Mouse (Mus musculus): Measurements from ENCODE around the gene Zfpm1. TPM values are rescaled to one million over a fixed set of nuclear protein-coding genes. Genes with fewer than 3 reads are reported as not detected.
A peak's percentile ranks its signal among the peaks of the same experiment; 100 is the strongest.

Zfpm1 gene
- total RNA-seq, 1 experiment from 2014 or later = 23.6 TPM

DNA sequence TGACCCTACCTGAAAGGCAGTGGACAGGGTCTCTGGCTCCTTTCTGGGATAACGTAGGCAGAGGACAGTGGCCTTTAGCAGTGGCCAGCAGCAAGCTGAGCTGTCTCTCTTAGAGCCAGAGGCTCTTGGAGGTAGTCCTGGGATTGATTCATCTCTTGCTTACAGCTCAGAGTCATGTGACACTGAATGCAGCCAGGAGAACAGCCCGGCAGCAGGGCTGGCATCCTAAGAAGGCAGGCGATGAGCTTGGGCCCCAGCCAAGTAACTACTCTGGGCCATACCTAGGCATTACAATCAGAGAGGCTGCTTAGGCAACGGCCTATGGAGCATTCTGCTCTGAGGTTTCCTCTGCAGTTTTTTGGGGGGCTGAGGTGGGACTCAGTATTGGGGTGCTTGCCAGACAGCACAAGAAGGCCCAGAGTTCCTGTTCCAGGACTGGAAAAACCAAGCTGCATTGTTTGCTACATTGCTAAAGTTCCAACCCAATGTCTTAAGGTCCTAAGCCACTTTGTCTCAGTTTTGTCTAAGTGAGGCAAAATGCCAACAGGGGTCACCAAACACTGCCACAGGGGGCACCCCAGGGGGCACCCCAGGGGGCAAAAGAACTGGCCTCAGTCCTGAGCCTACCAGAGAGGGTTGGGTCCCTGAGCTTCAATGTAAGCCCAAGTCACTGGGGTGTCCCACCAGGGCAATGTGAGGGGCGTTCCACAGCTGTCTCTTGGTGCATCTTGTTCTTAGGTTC is 66.0 kb downstream of the Zfpm1 start:
- peak; percentile 54 for DNase-seq

DNA sequence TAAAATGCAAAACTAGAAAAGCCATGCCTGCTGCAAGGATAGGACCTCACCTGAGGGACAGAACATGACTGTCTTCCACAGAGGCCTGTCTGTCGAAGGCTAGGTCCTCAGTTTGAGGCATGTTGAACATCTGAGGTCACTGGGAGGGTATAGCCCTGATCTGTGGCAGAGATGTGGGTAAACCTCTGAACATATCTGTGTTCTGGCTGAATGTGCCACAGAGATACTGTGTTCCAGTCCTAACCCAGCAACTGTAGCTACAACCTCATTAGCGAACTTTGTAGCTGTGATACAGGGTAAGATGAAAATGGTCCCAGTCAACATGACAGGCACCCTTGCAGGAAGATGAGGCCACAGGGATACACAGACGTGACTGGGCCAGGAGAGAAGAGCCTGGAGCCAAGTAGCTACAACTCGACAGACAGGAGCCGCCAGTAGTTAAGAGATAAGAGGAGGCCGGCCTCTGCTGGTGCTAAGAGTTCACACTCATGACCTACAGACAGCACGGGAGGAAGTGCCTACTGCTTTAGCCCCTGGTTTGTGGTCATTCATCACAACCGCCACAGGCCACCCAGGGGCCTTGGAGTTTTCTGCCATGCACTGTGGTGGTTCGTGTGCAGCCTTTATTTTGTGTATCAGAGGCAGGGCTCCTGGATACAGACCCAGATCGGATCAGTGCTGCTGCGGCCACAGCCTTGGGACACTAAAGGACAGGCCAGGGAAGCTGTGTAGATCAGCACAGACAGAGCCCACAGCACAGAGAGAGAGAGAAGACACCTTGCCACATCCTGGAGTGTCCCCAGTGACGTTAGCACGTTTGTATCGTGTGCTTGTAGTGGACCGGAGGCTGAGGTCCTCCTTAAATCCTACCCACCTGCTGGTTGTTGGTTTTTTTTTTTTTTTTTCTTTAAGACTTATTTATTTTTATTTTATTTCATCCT is 67.7 kb downstream of the Zfpm1 start:
- DNase-seq = peak; percentile 17

DNA sequence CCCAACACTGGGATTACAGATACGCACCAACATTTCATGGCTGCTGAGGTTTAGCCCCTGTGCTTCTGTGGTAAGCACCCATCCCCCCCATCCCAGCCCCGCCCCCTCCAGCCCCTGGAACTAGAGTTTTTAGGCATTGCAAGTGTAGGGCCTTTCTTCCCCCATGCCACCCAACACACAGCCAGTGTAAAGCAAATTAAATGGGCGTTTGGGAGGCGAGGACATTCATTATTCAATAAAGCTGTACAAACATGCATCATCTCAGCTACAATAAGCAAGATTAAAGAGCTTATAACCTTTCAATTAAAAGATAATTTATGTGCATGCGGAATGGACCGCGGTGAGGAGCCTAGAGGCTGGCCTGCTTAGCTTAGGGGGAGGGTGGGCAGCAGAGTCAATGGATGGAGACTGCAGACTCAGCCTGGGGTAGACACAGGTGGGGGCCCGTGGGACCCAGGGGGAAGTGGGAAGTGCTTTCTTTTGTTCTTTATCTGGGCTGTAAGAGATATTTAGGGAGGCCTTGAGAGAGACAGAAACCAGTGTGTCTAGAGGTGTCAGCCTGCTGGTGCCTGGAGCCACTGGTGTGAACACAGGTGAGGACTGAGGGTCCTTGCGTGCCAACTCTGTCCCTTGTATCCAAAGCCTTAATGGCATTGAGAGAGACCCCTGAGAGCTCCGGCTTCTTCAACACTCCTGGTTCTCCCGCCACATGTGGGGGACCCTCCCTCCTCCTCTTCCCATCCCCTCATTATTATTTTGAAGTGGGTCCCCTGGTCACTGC is 68.6 kb downstream of the Zfpm1 start:
- DNase-seq = no peak

DNA sequence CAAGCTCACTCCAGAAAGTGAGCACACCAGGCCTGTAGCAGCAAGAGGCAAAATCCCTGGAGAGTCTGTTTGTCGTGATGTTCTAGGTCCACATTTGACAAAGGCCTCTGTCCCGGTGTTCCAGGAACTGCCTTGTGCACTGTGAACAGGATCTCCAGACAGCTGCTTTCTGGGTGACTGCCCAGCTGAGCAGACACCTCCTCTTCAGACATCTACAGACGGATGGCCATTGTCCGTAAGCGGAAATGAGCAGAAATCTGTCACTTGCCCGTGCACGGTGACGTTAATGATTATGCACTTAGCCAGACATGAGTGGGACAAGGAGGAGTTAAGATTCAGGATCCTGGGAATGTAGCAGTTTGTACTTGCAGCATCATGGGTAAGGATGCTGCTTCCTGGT is 72.2 kb downstream of the Zfpm1 start:
- no peak for DNase-seq

DNA sequence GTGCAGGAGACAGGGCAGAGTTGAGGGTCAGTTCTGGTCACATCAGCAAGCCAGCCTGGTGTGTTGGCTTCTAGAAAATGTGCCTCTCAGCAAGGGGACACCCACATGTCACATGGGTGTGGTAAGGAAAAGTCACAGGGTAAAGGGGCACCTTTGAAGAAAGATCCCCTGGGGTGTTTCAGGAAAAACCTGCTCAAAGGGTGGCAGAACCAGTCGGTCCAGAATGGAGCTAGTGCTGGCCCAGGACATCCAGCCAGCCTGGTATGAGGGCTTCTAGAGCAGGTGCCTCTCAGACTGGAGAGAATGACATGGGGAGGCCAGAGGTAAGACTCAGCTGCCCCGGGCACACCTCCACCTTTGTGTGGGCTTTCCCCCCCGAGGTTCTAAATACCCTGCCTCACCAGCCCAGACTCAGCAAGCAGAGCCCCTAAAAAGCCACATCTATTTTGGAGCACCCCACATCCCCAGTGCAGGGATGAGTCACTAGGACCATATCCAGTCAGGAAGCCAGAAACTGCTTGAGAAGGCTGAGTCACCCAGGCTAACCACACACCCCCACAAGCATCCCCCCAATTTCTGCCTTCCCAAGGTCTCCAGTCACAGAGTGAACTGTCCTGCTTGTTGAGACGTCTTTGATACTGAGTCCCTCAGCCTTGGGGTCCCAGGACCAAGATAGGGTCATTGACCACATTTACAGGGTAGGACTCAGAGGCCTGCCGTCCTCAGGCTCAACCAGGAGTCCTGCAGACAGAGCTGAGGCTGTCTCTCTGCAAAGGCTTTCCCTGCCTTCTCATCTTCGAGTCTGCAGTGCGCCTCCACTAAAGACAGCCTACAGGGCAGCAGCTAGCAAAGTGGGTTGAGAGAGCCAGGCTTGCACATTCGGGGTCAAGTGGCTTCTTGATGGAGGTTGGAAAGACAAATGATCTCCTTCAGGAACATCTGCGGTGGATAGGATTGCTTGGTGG is 74.0 kb downstream of the Zfpm1 start:
- no peak for DNase-seq

DNA sequence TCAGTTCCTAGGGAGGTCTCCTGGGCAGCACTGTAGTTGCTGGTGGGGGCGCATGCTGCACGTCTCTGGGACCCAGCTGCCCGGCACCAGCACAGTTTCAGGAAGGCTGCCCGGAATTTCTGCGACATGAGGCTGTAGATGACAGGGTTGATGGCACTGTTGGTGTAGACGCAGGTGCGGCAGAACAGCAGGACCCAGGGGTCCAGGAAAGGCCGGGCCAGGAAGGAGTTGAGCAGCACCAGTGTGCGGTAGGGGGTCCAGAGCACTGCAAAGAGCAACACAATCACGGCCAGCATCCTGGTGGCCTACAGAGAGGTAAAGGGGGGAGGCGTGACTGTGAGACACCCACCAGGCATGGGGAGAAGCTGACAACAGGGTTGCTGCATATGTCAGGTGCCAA is 75.3 kb downstream of the Zfpm1 start:
- DNase-seq = no peak

DNA sequence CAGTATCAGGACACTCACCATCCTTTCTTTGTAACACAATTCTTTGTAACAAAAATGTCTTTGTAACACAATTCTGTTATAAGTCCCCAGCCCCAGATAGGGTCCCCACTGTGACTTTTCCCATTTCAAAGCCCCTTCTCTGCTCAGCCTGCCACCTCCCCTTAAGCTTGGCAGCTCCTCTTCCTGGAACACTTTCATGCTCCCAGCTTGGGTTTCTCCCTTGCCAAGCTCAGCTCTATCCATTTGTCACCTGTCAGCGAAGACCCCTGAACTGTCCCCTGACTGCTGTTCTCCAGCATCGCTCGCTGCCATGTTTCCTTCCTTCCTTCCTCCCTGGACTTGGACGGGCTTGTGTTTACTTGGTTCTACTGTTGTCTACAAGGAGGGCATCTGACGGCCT is 75.7 kb downstream of the Zfpm1 start:
- no peak for DNase-seq

DNA sequence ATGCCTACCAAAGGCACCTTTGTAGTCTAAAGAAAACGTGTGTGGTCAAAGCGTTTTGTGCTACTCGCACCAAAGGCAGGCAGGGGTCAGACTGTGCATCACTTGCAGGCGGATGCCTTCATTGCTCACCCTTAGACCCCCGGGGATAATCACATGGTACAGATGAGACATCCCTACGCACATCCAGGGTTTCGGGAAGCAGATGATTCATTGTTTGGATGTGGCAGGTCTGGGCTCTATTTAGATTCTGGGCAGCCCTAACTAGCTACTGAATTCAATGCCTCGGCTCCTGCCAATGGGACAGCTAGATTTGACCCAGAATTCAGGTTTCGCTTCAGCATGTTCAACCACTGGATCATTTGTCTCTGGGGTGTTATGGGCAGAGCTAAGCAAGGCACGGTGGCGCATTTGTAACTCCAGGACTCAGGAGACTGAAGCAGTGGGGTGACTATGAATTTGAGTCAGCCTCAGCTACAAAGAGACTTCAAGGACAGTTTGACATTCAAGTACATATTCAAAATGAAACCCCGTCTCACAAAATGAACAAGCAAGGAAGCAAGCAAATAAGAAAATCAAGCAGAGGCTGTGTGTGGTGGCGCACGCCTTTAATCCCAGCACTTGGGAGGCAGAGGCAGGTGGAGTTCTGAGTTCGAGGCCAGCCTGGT is 77.3 kb downstream of the Zfpm1 start:
- no peak for DNase-seq

DNA sequence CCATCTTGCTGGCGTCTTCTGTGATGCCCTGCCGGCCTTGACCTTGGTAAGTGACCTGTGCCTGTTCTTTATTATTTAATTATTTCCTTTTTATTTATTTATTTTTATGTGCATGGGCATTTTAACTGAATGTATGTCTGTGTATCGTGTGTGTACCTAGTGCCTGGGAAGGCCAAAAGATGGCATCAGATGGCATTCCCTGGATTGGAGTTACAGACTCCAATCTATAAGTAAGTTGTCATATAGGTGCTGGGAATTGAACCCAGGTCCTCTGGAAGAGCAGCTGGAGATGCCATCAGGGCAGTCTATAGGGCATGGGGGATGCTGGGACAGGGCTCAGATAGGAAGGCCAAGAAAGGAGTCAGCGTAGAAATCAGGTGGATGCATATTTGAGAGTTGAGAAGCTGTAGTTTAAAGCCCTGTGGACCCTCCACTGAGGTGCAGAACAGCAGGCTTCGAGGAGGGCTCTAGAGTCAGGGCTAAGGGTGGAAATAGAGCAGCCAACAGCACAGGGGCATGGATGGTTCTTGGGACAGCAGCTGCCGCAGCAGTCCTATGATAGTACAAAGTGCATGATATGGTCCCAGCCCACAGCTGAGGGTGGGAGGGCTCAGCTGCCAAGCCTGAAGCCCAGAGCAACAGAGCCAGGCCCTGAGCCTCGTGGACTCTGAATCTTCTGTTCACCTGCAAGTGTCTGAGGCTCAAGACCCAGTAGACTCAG is 78.9 kb downstream of the Zfpm1 start, which contains the start of gene Trhr2:
Gene Trhr2, minus strand, starts transcription at position 51 of the 721 bp plus-strand sequence.
- DNase-seq = no peak

DNA sequence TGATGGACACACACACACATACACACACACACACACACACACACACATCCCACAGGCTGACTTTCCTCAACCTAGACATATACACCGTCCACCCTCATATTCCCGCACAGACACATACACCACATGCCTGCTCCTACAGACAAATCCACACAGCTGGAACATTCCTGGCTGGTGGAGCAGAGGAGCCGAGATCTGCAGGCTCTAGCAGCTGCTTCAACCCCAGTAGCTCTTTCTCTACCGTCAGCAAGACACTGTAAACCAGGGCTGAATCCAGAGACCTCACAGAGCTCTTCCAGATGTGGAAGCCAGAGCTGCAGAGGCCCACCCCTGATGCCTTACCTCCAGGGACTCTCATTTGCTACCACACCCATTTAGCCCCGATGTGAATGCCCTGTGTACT is 80.3 kb downstream of the Zfpm1 start:
- DNase-seq = no peak

DNA sequence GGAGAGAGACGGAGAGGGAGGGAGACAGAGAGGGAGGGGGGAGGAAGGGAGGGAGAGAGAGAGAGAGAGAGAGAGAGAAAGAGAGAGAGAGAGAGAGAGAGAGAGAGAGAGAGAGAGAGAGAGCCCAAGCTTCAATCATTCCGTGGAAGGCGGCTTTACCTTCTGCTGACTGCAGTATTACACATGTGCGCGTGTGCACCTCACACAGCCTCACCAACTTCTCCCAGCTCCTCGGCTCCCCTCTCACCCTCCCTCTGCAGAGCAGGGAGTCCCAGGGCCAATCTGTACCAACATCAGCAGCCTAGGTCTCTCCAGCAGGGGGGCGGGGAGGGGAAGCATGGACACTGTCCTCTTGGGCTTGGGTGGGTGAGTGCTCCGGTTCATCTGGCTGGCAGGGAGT is 81.0 kb downstream of the Zfpm1 start:
- no peak for DNase-seq

DNA sequence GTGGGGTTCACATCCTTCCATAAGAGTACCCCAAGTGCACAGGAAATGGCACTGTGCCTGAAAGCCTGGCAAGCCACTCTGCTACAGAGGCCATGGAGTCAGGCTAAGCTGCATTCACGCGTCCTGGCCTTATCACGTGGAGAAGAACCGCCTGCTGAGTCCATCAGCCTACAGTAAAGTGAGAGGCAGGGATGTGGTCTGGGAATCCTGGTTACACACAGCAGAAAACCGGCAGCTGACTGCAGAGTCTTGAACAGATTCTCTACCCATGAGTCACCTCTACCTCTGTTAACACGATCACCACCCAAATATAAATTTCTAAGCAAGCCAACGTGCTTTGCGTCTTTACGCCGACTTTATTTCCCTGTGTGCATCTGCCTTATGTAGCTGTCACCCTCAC is 86.6 kb downstream of the Zfpm1 start:
- no peak for DNase-seq

DNA sequence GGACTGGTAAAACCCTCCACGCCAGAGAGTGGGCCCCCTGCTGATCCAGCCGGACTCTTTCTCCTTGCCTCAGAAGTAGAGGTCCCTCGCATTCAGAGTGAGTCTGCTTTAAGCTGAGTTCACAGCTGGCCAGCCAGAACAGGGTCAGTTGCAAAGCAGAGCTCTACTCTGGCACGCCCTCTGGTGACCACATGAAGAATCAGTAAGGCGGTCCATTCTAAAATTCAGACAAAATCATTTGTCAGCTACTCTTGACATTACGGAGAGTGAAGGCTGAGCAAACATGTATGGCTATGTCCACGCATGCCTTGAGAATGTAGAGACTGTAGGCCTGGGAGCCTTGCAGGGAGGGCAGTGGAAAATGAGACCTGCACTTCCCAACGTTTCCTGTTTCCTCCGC is 87.7 kb downstream of the Zfpm1 start:
- peak; percentile 84 for DNase-seq

DNA sequence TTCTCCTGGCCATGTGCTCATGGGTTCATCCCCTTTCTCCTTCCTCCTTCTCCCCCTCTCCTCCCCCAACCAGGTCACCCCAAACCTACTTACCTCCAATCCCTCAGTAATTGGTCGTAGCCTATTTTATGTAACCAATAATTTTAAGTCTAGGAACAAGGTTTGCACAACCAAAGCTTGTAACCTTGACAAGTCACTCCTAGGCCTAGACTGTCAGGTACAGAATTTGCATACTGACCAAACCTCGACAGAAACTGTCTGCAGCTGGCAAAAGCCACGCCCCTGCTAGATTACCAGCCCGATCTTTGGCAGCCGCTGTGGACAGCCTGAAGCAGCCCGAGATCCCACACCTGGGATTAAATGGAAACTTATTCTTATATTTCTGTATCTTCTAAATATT is 89.8 kb downstream of the Zfpm1 start:
- DNase-seq = no peak

DNA sequence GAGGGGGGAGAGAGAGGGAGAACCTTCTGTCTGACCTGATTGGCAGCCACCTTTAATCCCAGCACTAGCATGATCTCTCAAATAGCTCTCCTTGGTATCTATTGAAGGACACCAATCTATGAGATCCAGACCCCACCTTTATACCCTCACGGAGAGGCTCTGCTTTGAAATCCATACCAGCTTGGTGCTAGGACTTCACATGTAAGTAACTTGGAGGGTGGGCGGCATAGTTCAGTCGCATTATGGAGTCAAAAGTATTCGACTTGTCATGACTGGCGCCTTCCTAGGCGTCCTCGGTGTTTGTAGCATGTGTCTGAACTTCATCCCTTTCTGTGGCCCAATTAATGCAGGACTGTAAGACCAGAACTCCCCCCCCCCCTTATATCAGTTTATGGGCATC is 93.4 kb downstream of the Zfpm1 start:
- no peak for DNase-seq

DNA sequence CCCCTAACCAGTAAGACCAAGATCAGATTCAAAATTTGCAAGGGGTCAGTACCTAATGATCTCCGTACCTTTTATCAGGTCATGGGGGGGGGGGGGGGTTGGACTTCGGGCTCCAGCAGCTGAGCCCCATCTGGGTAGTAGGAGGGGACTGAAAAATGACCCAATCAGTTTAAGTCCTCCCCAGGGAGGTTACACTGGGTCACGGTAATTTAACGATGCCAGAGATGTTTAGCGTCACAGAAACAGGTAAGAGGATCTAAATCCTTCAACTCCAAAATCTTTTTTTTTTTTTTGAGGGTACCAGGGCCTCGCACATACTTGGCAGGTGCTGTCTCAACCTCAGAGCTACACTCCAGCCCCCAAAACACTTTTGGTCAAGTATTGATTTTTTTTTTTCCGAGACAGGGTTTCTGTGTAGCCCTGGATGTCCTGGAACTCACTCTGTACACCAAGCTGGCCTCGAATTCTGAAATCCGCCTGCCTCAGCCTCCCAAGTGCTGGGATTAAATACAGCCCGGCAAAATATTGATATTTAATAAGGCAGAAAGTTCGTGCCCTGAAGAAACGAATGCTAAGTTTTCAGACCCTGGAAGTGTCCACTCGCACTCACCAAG is 93.9 kb downstream of the Zfpm1 start:
- DNase-seq = no peak

DNA sequence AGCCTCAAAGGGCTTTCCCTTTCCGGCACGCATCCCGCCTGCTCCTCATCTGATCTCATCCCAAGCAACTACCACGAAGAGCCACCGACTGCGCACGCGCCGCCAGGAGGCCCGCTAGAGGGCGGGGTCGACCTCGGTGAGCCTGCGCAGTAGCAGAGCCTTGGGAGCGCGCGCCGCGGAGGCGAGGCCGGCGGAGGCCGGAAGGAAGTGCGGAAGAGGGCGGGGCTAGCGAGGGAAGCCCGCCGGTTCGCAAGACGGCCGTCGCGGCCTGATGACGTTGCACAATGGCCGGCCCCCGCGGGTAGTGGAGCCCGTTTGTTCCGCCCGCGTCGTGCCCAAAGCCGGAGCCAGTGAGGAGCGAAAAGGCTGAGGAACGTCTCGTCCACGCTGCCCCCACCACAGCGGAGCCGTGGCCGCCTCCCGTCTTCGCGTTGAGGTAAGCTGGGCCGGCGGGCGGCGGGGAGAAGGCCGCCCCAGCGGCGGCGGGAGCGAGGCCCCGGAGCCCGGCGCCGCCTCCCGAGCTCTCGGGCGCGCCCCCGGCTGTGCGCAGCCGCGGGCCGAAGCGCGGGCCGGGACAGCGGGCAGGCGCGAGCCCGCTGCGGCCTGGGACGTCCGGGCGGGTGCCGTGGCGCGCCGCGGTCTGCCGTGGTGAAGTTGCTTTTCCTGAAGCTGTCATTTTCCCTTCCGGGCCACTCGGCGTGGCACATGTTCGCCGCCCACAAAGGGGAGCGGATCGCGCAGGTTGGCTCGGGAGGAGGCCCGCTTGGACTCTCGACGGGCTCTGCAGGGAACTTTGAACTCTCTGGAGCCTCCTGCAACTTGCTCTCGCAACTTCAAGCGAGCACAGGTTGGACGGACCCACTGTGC is 94.7 kb downstream of the Zfpm1 start, which contains the start of gene Zc3h18:
Gene Zc3h18, plus strand, starts transcription at position 245 of the 867 bp plus-strand sequence.
- peak; percentile 100 for DNase-seq

DNA sequence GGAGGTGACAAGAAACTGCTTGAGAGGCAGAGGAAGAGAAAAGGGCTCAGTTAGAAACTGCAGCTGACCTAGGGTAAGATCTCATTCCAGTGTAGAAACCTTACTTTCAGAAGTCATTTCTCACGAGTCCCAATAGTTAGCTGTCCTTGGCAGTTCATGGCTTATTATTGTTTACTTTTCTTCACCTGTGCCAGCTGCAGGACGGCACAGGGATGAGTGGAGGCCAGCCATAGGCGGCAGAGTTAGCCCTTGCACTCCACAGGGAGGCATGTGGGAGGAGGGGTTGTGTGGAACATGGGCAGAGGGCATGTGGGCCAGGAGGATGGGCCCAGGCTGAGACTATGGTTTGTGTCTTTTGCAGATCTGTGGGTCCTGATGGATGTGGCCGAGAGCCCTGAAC is 101.1 kb downstream of the Zfpm1 start:
- no peak for DNase-seq

Measured in adrenal gland, postnatal 14 days (tissue).